In genomic region chr10:82689681-82690211, GRCm38 (mm10) we compare ENCODE assay signal across 9 mouse cellular contexts. TPM values are rescaled to one million over a fixed set of nuclear protein-coding genes. Genes with fewer than 3 reads are reported as not detected.
DNase-seq lines count a peak whose midpoint lies in the region; ATAC-seq and TF ChIP-seq lines count a peak whose summit lies in the region.
"Had no signal": no experiment of that assay in that cellular context is flagged by ENCODE, and none has a peak within 500 bp of the region (broad histone marks: within the 10 kb centered on the region; RNA-seq: fewer than 3 reads in every experiment).

No protein-coding gene starts in this region.

- no peaks in the 10 kb centered on the region for H3K9me3 ChIP-seq in hindbrain, embryonic 14.5 days (ENCODE audit: control insufficient read depth, low read length)
- H3K9me3 ChIP-seq in hindbrain, embryonic 10.5 days = no peaks in the 10 kb centered on the region
- no peaks in the 10 kb centered on the region for H3K9me3 ChIP-seq in lung, embryonic 16.5 days (ENCODE audit: control insufficient read depth, low read length)
- H3K9me3 ChIP-seq in midbrain, embryonic 11.5 days (ENCODE audit: control insufficient read depth, low read length) = no peaks in the 10 kb centered on the region

- ATAC-seq in hindbrain, embryonic 14.5 days (ENCODE audit: low FRiP score) = no peak
- ATAC-seq in lung, embryonic 16.5 days (ENCODE audit: low read depth) = peak; percentile 86
- no peak for ATAC-seq in midbrain, embryonic 11.5 days (ENCODE audit: low FRiP score)
- ATAC-seq in cerebellum, adult (ENCODE audit: insufficient number of reproducible peaks, low FRiP score, low TSS enrichment) = no peak

- TF ChIP-seq CTCF in heart, adult 2 months (IDR thresholded peaks at IDR 0.05) = no peak

- H3K9ac ChIP-seq in hindbrain, embryonic 14.5 days = no peak overlapping the region
- no peak overlapping the region for H3K9ac ChIP-seq in heart, adult 2 months (ENCODE audit: low read depth, low read length)
- peak overlapping the region; percentile 58; the same call in 1 of the 2 replicates for H3K9ac ChIP-seq in lung, embryonic 16.5 days (ENCODE audit: low read length)
- H3K9ac ChIP-seq in midbrain, embryonic 11.5 days (ENCODE audit: low read length) = no peak overlapping the region

- no peaks in the 10 kb centered on the region for H3K4me1 ChIP-seq in hindbrain, embryonic 14.5 days (replicated peaks; ENCODE audit: control insufficient read depth, insufficient read depth, low read length)
- peaks cover 10% of the 10 kb centered on the region for H3K4me1 ChIP-seq in hindbrain, embryonic 10.5 days (replicated peaks)
- no peaks in the 10 kb centered on the region for H3K4me1 ChIP-seq in heart, adult 2 months (ENCODE audit: control insufficient read depth, insufficient read depth, low read length)
- H3K4me1 ChIP-seq in lung, embryonic 16.5 days (replicated peaks; ENCODE audit: control insufficient read depth, insufficient read depth, low read length) = peaks cover 9% of the 10 kb centered on the region
- no peaks in the 10 kb centered on the region for H3K4me1 ChIP-seq in midbrain, embryonic 11.5 days (ENCODE audit: control insufficient read depth, insufficient read depth, low read length)

- no peaks in the 10 kb centered on the region for H3K79me2 ChIP-seq in heart, adult 2 months (replicated peaks; ENCODE audit: control insufficient read depth, insufficient read depth, low read length)

- peak overlapping the region; percentile 36; the same call in 1 of the 2 replicates for H3K4me2 ChIP-seq in hindbrain, embryonic 14.5 days (replicated peaks)
- peak overlapping the region; percentile 59 for H3K4me2 ChIP-seq in lung, embryonic 16.5 days (ENCODE audit: low read depth, low read length)
- H3K4me2 ChIP-seq in midbrain, embryonic 11.5 days = no peak overlapping the region

- H3K27me3 ChIP-seq in hindbrain, embryonic 14.5 days (ENCODE audit: control insufficient read depth, insufficient read depth, low read length) = no peaks in the 10 kb centered on the region
- H3K27me3 ChIP-seq in hindbrain, embryonic 10.5 days (ENCODE audit: insufficient read depth, poor library complexity, severe bottlenecking) = peaks cover 3% of the 10 kb centered on the region; the same call in 1 of the 2 replicates
- H3K27me3 ChIP-seq in heart, adult 2 months (ENCODE audit: control insufficient read depth, insufficient read depth, low read length) = no peaks in the 10 kb centered on the region
- H3K27me3 ChIP-seq in lung, embryonic 16.5 days (ENCODE audit: control insufficient read depth, insufficient read depth, low read depth, low read length) = 0 out of 2 replicates have a peak, but pooled peaks cover 2% of the 10 kb centered on the region
- no peaks in the 10 kb centered on the region for H3K27me3 ChIP-seq in midbrain, embryonic 11.5 days (ENCODE audit: control insufficient read depth, insufficient read depth, low read length)

- no peak overlapping the region for H3K4me3 ChIP-seq in hindbrain, embryonic 14.5 days (replicated peaks; ENCODE audit: low read length)
- H3K4me3 ChIP-seq in hindbrain, embryonic 10.5 days = no peak overlapping the region
- peak overlapping the region; percentile 20; the same call in 1 of the 2 replicates for H3K4me3 ChIP-seq in heart, adult 2 months
- H3K4me3 ChIP-seq in lung, embryonic 16.5 days (ENCODE audit: low read length) = peak overlapping the region; percentile 35
- H3K4me3 ChIP-seq in midbrain, embryonic 11.5 days (ENCODE audit: low read depth, low read length) = no peak overlapping the region
- H3K4me3 ChIP-seq: erythroblast, embryonic 14.5 days had no signal

- no peak overlapping the region for H3K27ac ChIP-seq in hindbrain, embryonic 14.5 days
- no peak overlapping the region for H3K27ac ChIP-seq in hindbrain, embryonic 10.5 days
- H3K27ac ChIP-seq in heart, adult 2 months = peak overlapping the region; percentile 2
- peak overlapping the region; percentile 63 for H3K27ac ChIP-seq in lung, embryonic 16.5 days (ENCODE audit: low read length)
- no peak overlapping the region for H3K27ac ChIP-seq in midbrain, embryonic 11.5 days (ENCODE audit: low read depth, low read length)

- no peak for TF ChIP-seq EP300 in heart, adult 2 months (IDR thresholded peaks at IDR 0.05; ENCODE audit: insufficient read depth, low read depth, low read length)

- intact Hi-C loops in heart, adult 2 months (cut with DNase I) = no loop called here

- 86% methylated on average over 7 of the region's 7 CpGs for WGBS in hindbrain, embryonic 14.5 days
- 82% methylated on average over 7 of the region's 7 CpGs for WGBS in hindbrain, embryonic 10.5 days
- 50% methylated on average over 7 of the region's 7 CpGs for WGBS in heart, adult 2 months
- WGBS in lung, embryonic 16.5 days = 40% methylated on average over 7 of the region's 7 CpGs
- 81% methylated on average over 7 of the region's 7 CpGs for WGBS in midbrain, embryonic 11.5 days

- H3K36me3 ChIP-seq in hindbrain, embryonic 14.5 days (replicated peaks; ENCODE audit: control insufficient read depth, insufficient read depth) = no peaks in the 10 kb centered on the region
- H3K36me3 ChIP-seq in hindbrain, embryonic 10.5 days = no peaks in the 10 kb centered on the region
- H3K36me3 ChIP-seq in heart, adult 2 months (ENCODE audit: control insufficient read depth, insufficient read depth, low read length) = no peaks in the 10 kb centered on the region
- no peaks in the 10 kb centered on the region for H3K36me3 ChIP-seq in lung, embryonic 16.5 days (ENCODE audit: control insufficient read depth, insufficient read depth, low read length)
- H3K36me3 ChIP-seq in midbrain, embryonic 11.5 days (ENCODE audit: control insufficient read depth, insufficient read depth, low read length) = no peaks in the 10 kb centered on the region

- TF ChIP-seq POLR2A in heart, adult 2 months (IDR thresholded peaks at IDR 0.05; ENCODE audit: insufficient read depth, low read depth, low read length) = no peak

- DNase-seq in hindbrain, embryonic 14.5 days (ENCODE audit: low spot score) = no peak
- DNase-seq in hindbrain, embryonic 10.5 days (ENCODE audit: low spot score) = no peak
- peak; percentile 26 for DNase-seq in MN1 (ENCODE audit: low spot score)
- DNase-seq in heart, adult 2 months = peak; percentile 25 to 26
- DNase-seq in midbrain, embryonic 11.5 days (ENCODE audit: low spot score, missing footprints) = no peak
- no peak for DNase-seq in testis, postnatal 10 days (ENCODE audit: low spot score)

RNA-seq across cellular contexts. Expression of gene Glt8d2, which starts 0.7 kb away (rescaled TPM):
- 1.4 and 1.7 TPM in 2 replicates for polyA plus RNA-seq in hindbrain, embryonic 14.5 days (2014; fragmentation: Nextera tagmentation; extraction: Ambion mirVana)
- 1.1 and 1.9 TPM in 2 replicates for polyA plus RNA-seq in hindbrain, embryonic 10.5 days (2016; fragmentation: Nextera tagmentation; extraction: Ambion mirVana)
- 1 to 10 TPM; 2.2 to 2.8 TPM for total RNA-seq in heart, adult 2 months (2021)
- polyA plus RNA-seq in heart, adult 2 months (2012; rRNA removed) = 3.0 and 3.5 TPM in 2 replicates
- 4.3 TPM in 2 replicates for polyA plus RNA-seq in lung, embryonic 16.5 days (2015; fragmentation: Nextera tagmentation; extraction: Ambion mirVana)
- polyA plus RNA-seq in midbrain, embryonic 11.5 days (2014; fragmentation: Nextera tagmentation; extraction: Ambion mirVana) = 2.4 and 3.3 TPM in 2 replicates
- polyA plus RNA-seq: erythroblast, embryonic 14.5 days had no signal

RNA-seq across cellular contexts. Expression of gene Hcfc2, which starts 6.2 kb away (rescaled TPM):
- 37.9 and 39.8 TPM in 2 replicates for polyA plus RNA-seq in hindbrain, embryonic 14.5 days (2014; fragmentation: Nextera tagmentation; extraction: Ambion mirVana)
- 26.4 and 27.1 TPM in 2 replicates for polyA plus RNA-seq in hindbrain, embryonic 10.5 days (2016; fragmentation: Nextera tagmentation; extraction: Ambion mirVana)
- 10 to 100 TPM; 29.1 to 29.8 TPM for total RNA-seq in heart, adult 2 months (2021)
- 11.2 and 19.6 TPM in 2 replicates for polyA plus RNA-seq in heart, adult 2 months (2012; rRNA removed)
- 30.9 and 42.0 TPM in 2 replicates for polyA plus RNA-seq in lung, embryonic 16.5 days (2015; fragmentation: Nextera tagmentation; extraction: Ambion mirVana)
- polyA plus RNA-seq in midbrain, embryonic 11.5 days (2014; fragmentation: Nextera tagmentation; extraction: Ambion mirVana) = 34.4 and 35.2 TPM in 2 replicates

Comparison
In these comparisons a context has a peak if more than half of its experiments do, and no peak if none do; other contexts are left out.
1. DNase-seq: peak in MN1 (single experiment) and heart, adult 2 months (2 of 2); none in hindbrain, embryonic 14.5 days (single experiment), hindbrain, embryonic 10.5 days (single experiment), midbrain, embryonic 11.5 days (single experiment) and testis, postnatal 10 days (single experiment).
2. H3K27ac ChIP-seq: peak in heart, adult 2 months (single experiment) and lung, embryonic 16.5 days (single experiment); none in hindbrain, embryonic 14.5 days (single experiment), hindbrain, embryonic 10.5 days (single experiment) and midbrain, embryonic 11.5 days (single experiment).
3. H3K4me3 ChIP-seq: peak in heart, adult 2 months (single experiment) and lung, embryonic 16.5 days (single experiment); none in hindbrain, embryonic 14.5 days (single experiment), hindbrain, embryonic 10.5 days (single experiment) and midbrain, embryonic 11.5 days (single experiment).